Mouse (Mus musculus) midbrain, postnatal 0 days (tissue): ENCODE data around the gene Slc47a1. TPM values are rescaled to one million over a fixed set of nuclear protein-coding genes. Genes with fewer than 3 reads are reported as not detected.
"Not testable (repeated sequence)": the region's sequence is repeated elsewhere in the genome, so short reads cannot be mapped to it uniquely, and the experiment has no call there.

Source experiments
- ATAC-seq: fragments of 200-750 bp; cut with Nextera tagmentation; 2 replicates; pipeline ENCODE4 v1.8.0; 2017; ENCODE audit warnings: moderate number of reproducible peaks, mild to moderate bottlenecking, moderate TSS enrichment, moderate library complexity; ENCODE audit not compliant: low FRiP score
- DNase-seq: peaks from one replicate; pipeline ENCODE4 v3.0.0-alpha.2; 2015; ENCODE audit warnings: low spot score
- H3K27ac ChIP-seq: fragments of 300-500 bp; sonication (generic); 2 replicates; pipeline ENCODE4 v1.5.1; 2014; ENCODE audit warnings: low read depth, mild to moderate bottlenecking, low read length, mixed read lengths
- H3K27me3 ChIP-seq: fragments of 300-500 bp; sonication (generic); 2 replicates; pipeline ENCODE4 v1.6.1; 2014; ENCODE audit warnings: low read length, control low read depth, mixed read lengths; ENCODE audit not compliant: insufficient read depth
- H3K36me3 ChIP-seq: fragments of 300-500 bp; sonication (generic); 2 replicates; pipeline ENCODE4 v1.6.1; 2014; ENCODE audit warnings: low read length, control low read depth, mixed read lengths; ENCODE audit not compliant: insufficient read depth
- H3K4me1 ChIP-seq: fragments of 300-500 bp; sonication (generic); 2 replicates; pipeline ENCODE4 v1.6.1; 2014; ENCODE audit warnings: mild to moderate bottlenecking, control low read depth, antibody characterized with exemption, low read length, mixed read lengths; ENCODE audit not compliant: insufficient read depth
- H3K4me2 ChIP-seq: fragments of 300-500 bp; sonication (generic); 2 replicates; pipeline ENCODE4 v1.6.1; 2014; ENCODE audit warnings: low read depth, mild to moderate bottlenecking, low read length, mixed read lengths; ENCODE audit not compliant: poor library complexity, severe bottlenecking
- H3K4me3 ChIP-seq: fragments of 300-500 bp; sonication (generic); 2 replicates; pipeline ENCODE4 v1.5.1; 2014; ENCODE audit warnings: low read depth, mild to moderate bottlenecking, low read length, moderate library complexity
- H3K9ac ChIP-seq: fragments of 300-500 bp; sonication (generic); replicated peaks from 2 replicates; pipeline ENCODE4 v1.6.1; 2014; ENCODE audit warnings: mild to moderate bottlenecking, low read length, moderate library complexity, mixed read lengths; ENCODE audit not compliant: poor library complexity, severe bottlenecking
- H3K9me3 ChIP-seq: fragments of 300-500 bp; sonication (generic); 2 replicates; pipeline ENCODE4 v1.6.1; 2016; ENCODE audit warnings: low read length, control low read depth
- CTCF ChIP-seq: IDR thresholded peaks from 2 replicates; pipeline ENCODE4 v1.5.1; 2016; ENCODE audit warnings: antibody characterized with exemption, mild to moderate bottlenecking
- WGBS: fragments of 180-500 bp; shearing (Covaris S2); extraction: QIAGEN DNeasy Blood & Tissue Kit; methylation state at CpG from one replicate; pipeline ENCODE4 v1.1.7; 2014; 5-methylcytosine and 5-hydroxymethylcytosine counted together
- polyA plus RNA-seq: library from polyadenylated mRNA; unstranded; fragments of >200 nt; fragmentation: Nextera tagmentation; extraction: Ambion mirVana; gene quantifications from 2 replicates; pipeline ENCODE4 v1.2.1, GENCODE M21; 2015
- total RNA-seq: library from RNA; depleted of rRNA; stranded (reverse); fragments of >200 nt; gene quantifications from 2 replicates; pipeline ENCODE4 v1.2.3, GENCODE M21; 2014

Gene Slc47a1
- total and polyA plus RNA-seq, 2 experiments from 2014 or later: 2.7 to 4.9 TPM

- H3K36me3 ChIP-seq: no peaks in the 10 kb centered on the region
- peak; percentile 72 for TF ChIP-seq CTCF
- ATAC-seq (peak; percentile 86), DNase-seq (peak; percentile 89)
- no peaks in the 10 kb centered on the region for H3K9me3 ChIP-seq
- no peaks in the 10 kb centered on the region for H3K27me3 ChIP-seq
- H3K4me2 ChIP-seq: peak overlapping the region; percentile 44
- H3K9ac ChIP-seq: peak overlapping the region; percentile 95
- peak overlapping the region; percentile 97 for H3K27ac ChIP-seq
- H3K4me1 ChIP-seq: 0 out of 2 replicates have a peak, but pooled peaks cover 2% of the 10 kb centered on the region
- WGBS: 2% methylated on average over 39 of the region's 39 CpGs
- H3K4me3 ChIP-seq: peak overlapping the region; percentile 55
Measured at GRCm38 (mm10) chr11:61407638-61408183, 29.6 kb upstream of the Slc47a1 start.

GRCm38 (mm10) chr11:61401794-61402193 lies 23.6 kb upstream of the Slc47a1 start:
- no peak for TF ChIP-seq CTCF
- WGBS: 87% methylated on average over 4 of the region's 4 CpGs
- Histone ChIP-seq H3K9me3 (no peaks in the 10 kb centered on the region), H3K27me3 (no peaks in the 10 kb centered on the region), H3K27ac (no peak overlapping the region), H3K4me2 (no peak overlapping the region), H3K4me3 (no peak overlapping the region), H3K4me1 (no peaks in the 10 kb centered on the region), H3K36me3 (no peaks in the 10 kb centered on the region), H3K9ac (no peak overlapping the region)
- ATAC-seq: no peak
- DNase-seq: no peak

GRCm38 (mm10) chr11:61400681-61401346 lies 22.7 kb upstream of the Slc47a1 start:
- H3K9me3 ChIP-seq: no peaks in the 10 kb centered on the region
- H3K4me2 ChIP-seq: no peak overlapping the region
- no peak for ATAC-seq
- DNase-seq: no peak
- 88% methylated on average over 8 of the region's 8 CpGs for WGBS
- TF ChIP-seq CTCF: no peak
- H3K36me3 ChIP-seq: no peaks in the 10 kb centered on the region
- H3K4me3 ChIP-seq: no peak overlapping the region
- no peaks in the 10 kb centered on the region for H3K4me1 ChIP-seq
- H3K27me3 ChIP-seq: no peaks in the 10 kb centered on the region
- no peak overlapping the region for H3K27ac ChIP-seq
- no peak overlapping the region for H3K9ac ChIP-seq

- not testable (repeated sequence) for H3K9me3 ChIP-seq, H3K36me3 ChIP-seq, H3K4me2 ChIP-seq, H3K27me3 ChIP-seq, DNase-seq, H3K27ac ChIP-seq, H3K4me1 ChIP-seq, ATAC-seq, H3K4me3 ChIP-seq, H3K9ac ChIP-seq
- 96% methylated on average over 17 of the region's 18 CpGs for WGBS
Measured at GRCm38 (mm10) chr11:61397423-61398043, 19.4 kb upstream of the Slc47a1 start.

- H3K4me1 ChIP-seq: no peaks in the 10 kb centered on the region
- WGBS: 80% methylated on average over 4 of the region's 4 CpGs
- H3K27ac ChIP-seq: no peak overlapping the region
- H3K4me3 ChIP-seq: no peak overlapping the region
- ATAC-seq: no peak
- H3K9ac ChIP-seq: no peak overlapping the region
- H3K9me3 ChIP-seq: no peaks in the 10 kb centered on the region
- no peaks in the 10 kb centered on the region for H3K27me3 ChIP-seq
- no peak overlapping the region for H3K4me2 ChIP-seq
- TF ChIP-seq CTCF: no peak
- DNase-seq: no peak
- H3K36me3 ChIP-seq: no peaks in the 10 kb centered on the region
Measured at GRCm38 (mm10) chr11:61388936-61389335, 10.8 kb upstream of the Slc47a1 start.

GRCm38 (mm10) chr11:61388012-61388411 lies 9.9 kb upstream of the Slc47a1 start:
- Histone ChIP-seq H3K4me1 (no peaks in the 10 kb centered on the region), H3K36me3 (no peaks in the 10 kb centered on the region), H3K9me3 (no peaks in the 10 kb centered on the region), H3K27me3 (no peaks in the 10 kb centered on the region), H3K4me3 (no peak overlapping the region), H3K27ac (no peak overlapping the region), H3K9ac (no peak overlapping the region), H3K4me2 (no peak overlapping the region)
- TF ChIP-seq CTCF: peak; percentile 53
- WGBS: 78% methylated on average over 6 of the region's 6 CpGs
- no peak for ATAC-seq
- peak; percentile 47 for DNase-seq
